ENCODE assay signal across 19 mouse cellular contexts in the genomic region with DNA sequence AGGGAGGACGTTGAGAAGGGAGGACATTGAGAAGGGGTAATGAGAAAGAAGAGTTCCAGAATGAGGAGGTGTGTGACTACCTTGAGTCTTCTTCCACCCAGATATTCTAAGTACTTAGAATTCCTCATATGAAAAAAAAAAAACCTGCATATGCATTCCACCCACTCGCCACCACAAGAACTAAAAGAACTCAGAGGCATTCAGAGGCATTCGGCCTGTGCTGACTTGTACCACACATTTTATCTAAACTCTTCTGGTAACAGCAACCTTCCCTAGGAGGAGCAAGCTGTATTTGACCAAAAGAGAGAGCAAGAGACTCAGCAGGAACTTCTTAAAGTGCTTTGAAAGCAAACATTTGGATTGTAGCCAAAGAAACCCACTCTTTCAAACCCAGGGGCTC.
DNase-seq lines count a peak whose midpoint lies in the region; ATAC-seq lines count a peak whose summit lies in the region.
"Had no signal": no experiment of that assay in that cellular context is flagged by ENCODE, and none has a peak within 500 bp of the region (broad histone marks: within the 10 kb centered on the region; RNA-seq: fewer than 3 reads in every experiment).

No protein-coding gene starts in this region.

- intact Hi-C loops in left cerebral cortex, postnatal 4 days (cut with DNase I) = no loop called here

- 76% methylated on average over 3 of the region's 3 CpGs for WGBS in midbrain, embryonic 13.5 days

- H3K9ac ChIP-seq in midbrain, embryonic 13.5 days (replicated peaks) = no peak overlapping the region
- H3K9ac ChIP-seq: hindbrain, embryonic 14.5 days; limb, embryonic 12.5 days had no signal

- no peaks in the 10 kb centered on the region for H3K27me3 ChIP-seq in midbrain, embryonic 13.5 days
- H3K27me3 ChIP-seq: limb, embryonic 12.5 days; Patski had no signal

- no peak overlapping the region for H3K4me2 ChIP-seq in midbrain, embryonic 13.5 days (replicated peaks)
- H3K4me2 ChIP-seq: heart, embryonic 11.5 days; hindbrain, embryonic 14.5 days; limb, embryonic 12.5 days had no signal

- no peaks in the 10 kb centered on the region for H3K9me3 ChIP-seq in midbrain, embryonic 13.5 days
- H3K9me3 ChIP-seq: limb, embryonic 12.5 days; midbrain, embryonic 10.5 days had no signal

- H3K4me1 ChIP-seq in midbrain, embryonic 13.5 days (replicated peaks) = no peaks in the 10 kb centered on the region
- H3K4me1 ChIP-seq: limb, embryonic 12.5 days; midbrain, embryonic 10.5 days had no signal

- H3K27ac ChIP-seq in midbrain, embryonic 13.5 days = no peak overlapping the region
- H3K27ac ChIP-seq: hindbrain, embryonic 14.5 days; limb, embryonic 12.5 days; midbrain, embryonic 10.5 days had no signal

- ATAC-seq in frontal cortex, adult (ENCODE audit: low TSS enrichment) = peak; percentile 94
- no peak for ATAC-seq in midbrain, embryonic 13.5 days
- ATAC-seq: Patski had no signal

- no peaks in the 10 kb centered on the region for H3K36me3 ChIP-seq in midbrain, embryonic 13.5 days
- H3K36me3 ChIP-seq: limb, embryonic 12.5 days; midbrain, embryonic 10.5 days had no signal

- DNase-seq in frontal cortex, postnatal 10 days (ENCODE audit: low spot score in 2 of 2) = no peak
- peak; percentile 55 for DNase-seq in left cerebral cortex, adult 11 months (ENCODE audit: low spot score)
- no peak for DNase-seq in left cerebral cortex, postnatal 4 days
- DNase-seq in brain, adult 2 months (ENCODE audit: low read depth, low spot score) = peak; percentile 77
- DNase-seq in left cerebral cortex, adult 9 months (ENCODE audit: low spot score in 2 of 2) = peak; percentile 42 to 58
- no peak for DNase-seq in cerebellum, postnatal 14 days
- DNase-seq: cerebellum, adult 2 months; embryo, embryonic 11 days; kidney, adult 11 months; kidney, postnatal 36 days; lung, adult 18-20 months; thymus, postnatal 14 days had no signal

- H3K4me3 ChIP-seq in midbrain, embryonic 13.5 days (replicated peaks) = no peak overlapping the region
- H3K4me3 ChIP-seq: limb, embryonic 12.5 days; midbrain, embryonic 10.5 days had no signal

Comparison
In these comparisons a context has a peak if more than half of its experiments do, and no peak if none do; other contexts are left out.
1. DNase-seq: peak in left cerebral cortex, adult 11 months (single experiment), brain, adult 2 months (single experiment) and left cerebral cortex, adult 9 months (2 of 2); none in frontal cortex, postnatal 10 days (0 of 2), left cerebral cortex, postnatal 4 days (single experiment) and cerebellum, postnatal 14 days (0 of 2).